Mouse (Mus musculus): Measurements from ENCODE around the gene Awat2.
"Not testable (repeated sequence)": the region's sequence is repeated elsewhere in the genome, so short reads cannot be mapped to it uniquely, and the experiment has no call there.

Awat2 gene

GRCm38 (mm10) chrX:100442617-100443016, at the start of gene Awat2:
Awat2 (minus strand) TSS chrX:100442717.
- not testable (repeated sequence) for DNase-seq

- DNase-seq, result peak; percentile 39
Measured at GRCm38 (mm10) chrX:100480317-100480716, 37.8 kb upstream of the Awat2 start.

- DNase-seq, result no peak
Measured at GRCm38 (mm10) chrX:100475569-100476223, 33.2 kb upstream of the Awat2 start.

- no peak for DNase-seq
Measured at GRCm38 (mm10) chrX:100471491-100471890, 29.0 kb upstream of the Awat2 start.

- DNase-seq, result no peak
Measured at GRCm38 (mm10) chrX:100470126-100470525, 27.6 kb upstream of the Awat2 start.

GRCm38 (mm10) chrX:100468047-100468446, 25.5 kb upstream of the Awat2 start:
- DNase-seq, result no peak

GRCm38 (mm10) chrX:100443532-100443931, 1.0 kb upstream of the Awat2 start:
- no peak for DNase-seq

GRCm38 (mm10) chrX:100432311-100432710, 10.2 kb downstream of the Awat2 start:
- no peak for DNase-seq

- DNase-seq, result no peak
Measured at GRCm38 (mm10) chrX:100428693-100429092, 13.8 kb downstream of the Awat2 start, which contains the start of gene Otud6a. Otud6a (plus strand) TSS chrX:100429013.

- DNase-seq, result no peak
Measured at GRCm38 (mm10) chrX:100409245-100409644, 33.3 kb downstream of the Awat2 start.

- no peak for DNase-seq
Measured at GRCm38 (mm10) chrX:100401657-100402056, 40.9 kb downstream of the Awat2 start.

GRCm38 (mm10) chrX:100400900-100401299, 41.6 kb downstream of the Awat2 start:
- DNase-seq, result no peak

- DNase-seq, result no peak
Measured at GRCm38 (mm10) chrX:100395026-100395425, 47.5 kb downstream of the Awat2 start.

- no peak for DNase-seq
Measured at GRCm38 (mm10) chrX:100394223-100394861, 48.2 kb downstream of the Awat2 start.

- peak; percentile 22 for DNase-seq
Measured at GRCm38 (mm10) chrX:100392304-100392703, 50.2 kb downstream of the Awat2 start.

GRCm38 (mm10) chrX:100389887-100390286, 52.6 kb downstream of the Awat2 start:
- no peak for DNase-seq

- DNase-seq, result no peak
Measured at GRCm38 (mm10) chrX:100356974-100357373, 85.5 kb downstream of the Awat2 start.
